In genomic region chr2:117838387-117838786, GRCm38 (mm10) we compare ENCODE assay signal across 10 mouse cellular contexts.
DNase-seq lines count a peak whose midpoint lies in the region; ATAC-seq and TF ChIP-seq lines count a peak whose summit lies in the region.
"Had no signal": no experiment of that assay in that cellular context is flagged by ENCODE, and none has a peak within 500 bp of the region (broad histone marks: within the 10 kb centered on the region; RNA-seq: fewer than 3 reads in every experiment).

No protein-coding gene starts in this region.

- no peaks in the 10 kb centered on the region for H3K36me3 ChIP-seq in kidney, postnatal 0 days (ENCODE audit: insufficient read depth, low read length)
- H3K36me3 ChIP-seq: midbrain, embryonic 13.5 days had no signal

- no peak overlapping the region for H3K9ac ChIP-seq in kidney, postnatal 0 days (ENCODE audit: low read depth, low read length)
- H3K9ac ChIP-seq: midbrain, embryonic 13.5 days had no signal

- H3K27me3 ChIP-seq in kidney, postnatal 0 days (ENCODE audit: insufficient read depth, low read length): no peaks in the 10 kb centered on the region
- H3K27me3 ChIP-seq: midbrain, embryonic 13.5 days had no signal

- peak; percentile 32 for DNase-seq in kidney, postnatal 0 days (ENCODE audit: low spot score)
- no peak for DNase-seq in kidney, postnatal 4 days
- DNase-seq in heart, postnatal 4 days: peak; percentile 9
- DNase-seq in thymus, postnatal 0 days (ENCODE audit: low spot score): no peak
- no peak for DNase-seq in thymus, postnatal 25 days
- DNase-seq: cerebellum, adult 11-12 months had no signal

- ATAC-seq in kidney, postnatal 0 days (replicated peaks; ENCODE audit: low FRiP score, low read depth): no peak
- ATAC-seq in megakaryocyte progenitor cell, adult 5-6 weeks (replicated peaks; ENCODE audit: poor library complexity): peak; percentile 94
- no peak for ATAC-seq in activated CD4-positive, CD25-positive, alpha-beta regulatory T cell, adult 4 months
- ATAC-seq: midbrain, embryonic 13.5 days had no signal

- H3K4me1 ChIP-seq in kidney, postnatal 0 days (replicated peaks; ENCODE audit: insufficient read depth, low read length): no peaks in the 10 kb centered on the region
- peaks cover 9% of the 10 kb centered on the region for H3K4me1 ChIP-seq in brown adipose tissue, adult 24 weeks (ENCODE audit: control insufficient read depth, insufficient read depth, insufficient read length, low read length)
- H3K4me1 ChIP-seq: midbrain, embryonic 13.5 days had no signal

- TF ChIP-seq CTCF in kidney, postnatal 0 days (IDR thresholded peaks at IDR 0.05; ENCODE audit: low read depth): no peak

- no peak overlapping the region for H3K4me3 ChIP-seq in kidney, postnatal 0 days (replicated peaks; ENCODE audit: low read depth, low read length)
- no peak overlapping the region for H3K4me3 ChIP-seq in brown adipose tissue, adult 24 weeks (ENCODE audit: insufficient read depth, low read depth, low read length)
- H3K4me3 ChIP-seq: midbrain, embryonic 13.5 days had no signal

- H3K9me3 ChIP-seq in kidney, postnatal 0 days (replicated peaks; ENCODE audit: low read length): no peaks in the 10 kb centered on the region
- H3K9me3 ChIP-seq: midbrain, embryonic 13.5 days had no signal

- 63% methylated on average over 2 of the region's 2 CpGs for WGBS in kidney, postnatal 0 days

- no peak overlapping the region for H3K4me2 ChIP-seq in kidney, postnatal 0 days (ENCODE audit: low read length)
- H3K4me2 ChIP-seq: midbrain, embryonic 13.5 days had no signal

- no peak overlapping the region for H3K27ac ChIP-seq in kidney, postnatal 0 days
- H3K27ac ChIP-seq in brown adipose tissue, adult 24 weeks (replicated peaks; ENCODE audit: low read depth, low read length): peak overlapping the region; percentile 47
- H3K27ac ChIP-seq: midbrain, embryonic 13.5 days had no signal

Comparison
In these comparisons a context has a peak if more than half of its experiments do, and no peak if none do; other contexts are left out.
1. DNase-seq: peak in kidney, postnatal 0 days (single experiment) and heart, postnatal 4 days (single experiment); none in kidney, postnatal 4 days (0 of 2), thymus, postnatal 0 days (single experiment) and thymus, postnatal 25 days (single experiment).